Mouse (Mus musculus): ENCODE measurements around the gene Uggt2. TPM values are rescaled to one million over a fixed set of nuclear protein-coding genes. Genes with fewer than 3 reads are reported as not detected.

The Uggt2 gene
- total RNA-seq, 2 experiments from 2014 or later, result 6.1 to 8.7 TPM

Other genes with a start within 250 kb of the Uggt2 start
- gene Dzip1, start 174.0 kb downstream of the Uggt2 start, total RNA-seq (2021), result 1 to 10 TPM; 1.9 to 2.1 TPM
- 10 to 100 TPM; 17.7 to 23.0 TPM for gene Dnajc3, start 161.5 kb downstream of the Uggt2 start, total RNA-seq (2021)
- gene Hs6st3, start 38.9 kb upstream of the Uggt2 start, total RNA-seq (2021), result under 1 TPM; 0.12 to 0.21 TPM

Measured in gastrocnemius, adult 18-20 months (tissue).